Mouse (Mus musculus): Measurements from ENCODE around the gene Nkx2-4. TPM values are rescaled to one million over a fixed set of nuclear protein-coding genes. Genes with fewer than 3 reads are reported as not detected.

Nkx2-4 gene
- total and polyA plus RNA-seq, 2 experiments from 2014 or later, result 1.5 to 5.5 TPM

DNA sequence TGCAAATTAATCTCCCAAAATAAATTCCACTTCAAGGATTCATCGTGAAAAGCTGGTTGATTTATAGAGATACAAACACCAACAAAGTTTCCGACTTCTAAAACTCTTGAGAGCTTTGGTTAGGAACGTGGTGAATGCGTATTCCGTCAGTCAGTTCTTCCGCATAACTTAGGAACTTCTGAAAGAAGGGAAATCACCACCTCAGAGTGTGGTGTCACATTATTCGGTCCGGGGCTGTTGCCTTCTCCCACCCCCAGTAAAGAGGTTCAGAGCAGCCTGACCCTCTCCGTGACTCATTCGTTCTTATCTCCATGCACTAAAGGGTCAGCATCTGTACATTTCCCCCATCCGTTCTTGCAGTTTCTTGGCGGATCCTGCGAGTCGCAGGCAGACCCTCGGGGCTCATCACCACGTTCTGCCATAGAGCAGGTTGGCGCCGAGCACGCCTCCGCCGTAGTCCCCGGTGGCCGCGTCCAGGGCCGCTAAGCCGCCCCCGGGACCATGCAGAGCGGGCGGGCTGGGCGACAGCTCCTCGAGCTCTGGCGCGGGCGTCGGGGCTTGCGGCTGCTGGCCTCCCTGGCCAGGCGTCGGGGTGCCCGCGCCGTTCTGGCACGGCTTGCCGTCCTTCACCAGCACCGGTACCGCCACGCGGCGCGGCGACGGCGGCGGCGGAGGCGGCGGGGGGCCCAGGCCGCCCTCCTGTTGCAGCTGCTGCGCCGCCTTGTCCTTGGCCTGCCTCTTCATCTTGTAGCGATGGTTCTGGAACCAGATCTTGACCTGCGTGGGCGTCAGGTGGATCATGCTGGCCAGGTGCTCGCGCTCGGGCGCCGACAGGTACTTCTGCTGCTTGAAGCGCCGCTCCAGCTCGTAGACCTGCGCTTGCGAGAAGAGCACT lies 1.5 kb downstream of the Nkx2-4 start:
- no peak overlapping the region for H3K9ac ChIP-seq (replicated peaks; ENCODE audit: low read length, poor library complexity, severe bottlenecking)
- 0 out of 2 replicates have a peak, but pooled peaks have one; percentile 29 for ATAC-seq (ENCODE audit: low FRiP score)
- TF ChIP-seq CTCF (IDR thresholded peaks at IDR 0.05), result no peak
- 1% methylated on average over 70 of the region's 72 CpGs for WGBS
- H3K4me1 ChIP-seq (ENCODE audit: insufficient read depth, low read length), result no peaks in the 10 kb centered on the region
- no peak for DNase-seq (ENCODE audit: low spot score)
- no peak overlapping the region for H3K4me2 ChIP-seq (ENCODE audit: low read depth, low read length, poor library complexity, severe bottlenecking)
- no peaks in the 10 kb centered on the region for H3K36me3 ChIP-seq (ENCODE audit: insufficient read depth, low read length)
- H3K27me3 ChIP-seq (ENCODE audit: insufficient read depth, low read length), result peaks cover 62% of the 10 kb centered on the region
- no peak overlapping the region for H3K27ac ChIP-seq (ENCODE audit: low read depth, low read length)
- peak overlapping the region; percentile 25; the same call in 1 of the 2 replicates for H3K4me3 ChIP-seq (ENCODE audit: low read depth, low read length)
- no peaks in the 10 kb centered on the region for H3K9me3 ChIP-seq (ENCODE audit: low read length)

DNA sequence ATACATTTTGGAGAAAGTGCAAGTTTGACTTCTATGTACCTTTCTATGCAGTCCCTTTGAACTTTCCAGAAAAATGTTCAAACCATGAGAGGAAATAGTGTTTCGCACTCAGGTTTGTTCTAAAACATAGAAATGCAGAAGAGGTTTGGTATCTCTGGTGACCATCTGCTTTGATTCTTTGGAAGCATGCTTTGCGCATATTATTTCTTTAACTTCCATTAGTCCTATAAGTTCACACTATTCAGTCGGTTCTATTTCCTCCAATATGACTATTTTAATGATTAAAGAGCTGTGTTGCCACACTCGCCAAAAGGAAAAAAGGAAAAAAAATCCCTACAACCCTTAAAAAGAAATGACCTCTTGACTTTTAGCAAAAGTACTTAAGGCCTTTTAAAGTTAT lies 2.9 kb downstream of the Nkx2-4 start:
- Histone ChIP-seq H3K27ac (ENCODE audit: low read depth, low read length) (no peak overlapping the region), H3K27me3 (ENCODE audit: insufficient read depth, low read length) (peaks cover 62% of the 10 kb centered on the region), H3K9ac (replicated peaks; ENCODE audit: low read length, poor library complexity, severe bottlenecking) (no peak overlapping the region), H3K4me2 (ENCODE audit: low read depth, low read length, poor library complexity, severe bottlenecking) (no peak overlapping the region), H3K9me3 (ENCODE audit: low read length) (no peaks in the 10 kb centered on the region), H3K4me1 (ENCODE audit: insufficient read depth, low read length) (no peaks in the 10 kb centered on the region), H3K36me3 (ENCODE audit: insufficient read depth, low read length) (no peaks in the 10 kb centered on the region), H3K4me3 (ENCODE audit: low read depth, low read length) (no peak overlapping the region)
- TF ChIP-seq CTCF (IDR thresholded peaks at IDR 0.05), result no peak
- ATAC-seq (ENCODE audit: low FRiP score) (no peak), DNase-seq (ENCODE audit: low spot score) (no peak)
- 68% methylated on average over 4 of the region's 4 CpGs for WGBS

- ATAC-seq (ENCODE audit: low FRiP score), result no peak
Measured at GRCm38 (mm10) chr2:147074399-147074798, 10.8 kb downstream of the Nkx2-4 start.

DNA sequence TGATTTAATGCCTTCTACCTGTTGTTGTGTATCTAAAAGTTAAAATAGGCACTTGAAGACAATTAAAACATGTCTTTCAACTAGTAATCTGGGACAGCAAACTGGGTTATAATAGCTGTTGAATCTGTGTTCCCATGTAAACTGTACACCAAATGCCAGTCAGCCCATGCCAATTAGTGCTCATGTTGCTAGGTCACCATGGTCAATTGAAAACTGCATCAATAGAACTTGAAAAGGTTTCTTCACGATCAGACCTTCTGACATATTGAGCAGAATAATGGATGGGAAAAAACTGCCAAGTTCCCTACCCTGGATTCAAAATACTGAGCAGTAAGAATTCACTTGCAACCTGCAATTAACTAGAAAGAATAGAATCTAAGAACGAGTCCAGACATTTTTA lies 11.3 kb downstream of the Nkx2-4 start:
- 74% methylated on average over 2 of the region's 2 CpGs for WGBS
- no peaks in the 10 kb centered on the region for H3K9me3 ChIP-seq (ENCODE audit: low read length)
- ATAC-seq (ENCODE audit: low FRiP score) (no peak), DNase-seq (ENCODE audit: low spot score) (no peak)
- no peak overlapping the region for H3K27ac ChIP-seq (ENCODE audit: low read depth, low read length)
- no peaks in the 10 kb centered on the region for H3K4me1 ChIP-seq (ENCODE audit: insufficient read depth, low read length)
- peaks cover 2% of the 10 kb centered on the region for H3K27me3 ChIP-seq (ENCODE audit: insufficient read depth, low read length)
- no peak overlapping the region for H3K4me2 ChIP-seq (ENCODE audit: low read depth, low read length, poor library complexity, severe bottlenecking)
- no peak overlapping the region for H3K4me3 ChIP-seq (ENCODE audit: low read depth, low read length)
- H3K36me3 ChIP-seq (ENCODE audit: insufficient read depth, low read length), result peaks cover 3% of the 10 kb centered on the region; the same call in 1 of the 2 replicates
- no peak overlapping the region for H3K9ac ChIP-seq (replicated peaks; ENCODE audit: low read length, poor library complexity, severe bottlenecking)
- TF ChIP-seq CTCF (IDR thresholded peaks at IDR 0.05), result no peak

More at GRCm38 (mm10) chr2:147074399-147074798, 10.8 kb downstream of the Nkx2-4 start:
- H3K9ac ChIP-seq (replicated peaks; ENCODE audit: low read length, poor library complexity, severe bottlenecking), result no peak overlapping the region
- no peak for DNase-seq (ENCODE audit: low spot score)
- no peak for TF ChIP-seq CTCF (IDR thresholded peaks at IDR 0.05)
- H3K36me3 ChIP-seq (ENCODE audit: insufficient read depth, low read length), result no peaks in the 10 kb centered on the region
- no peak overlapping the region for H3K27ac ChIP-seq (ENCODE audit: low read depth, low read length)
- H3K9me3 ChIP-seq (ENCODE audit: low read length), result no peaks in the 10 kb centered on the region
- no peak overlapping the region for H3K4me3 ChIP-seq (ENCODE audit: low read depth, low read length)
- no peak overlapping the region for H3K4me2 ChIP-seq (ENCODE audit: low read depth, low read length, poor library complexity, severe bottlenecking)
- no peaks in the 10 kb centered on the region for H3K4me1 ChIP-seq (ENCODE audit: insufficient read depth, low read length)
- peaks cover 6% of the 10 kb centered on the region for H3K27me3 ChIP-seq (ENCODE audit: insufficient read depth, low read length)
- 96% methylated on average over 4 of the region's 4 CpGs for WGBS

GRCm38 (mm10) chr2:147070305-147070704 lies 14.9 kb downstream of the Nkx2-4 start:
- Histone ChIP-seq H3K9me3 (ENCODE audit: low read length) (no peaks in the 10 kb centered on the region), H3K9ac (replicated peaks; ENCODE audit: low read length, poor library complexity, severe bottlenecking) (no peak overlapping the region), H3K4me1 (ENCODE audit: insufficient read depth, low read length) (no peaks in the 10 kb centered on the region), H3K27me3 (ENCODE audit: insufficient read depth, low read length) (no peaks in the 10 kb centered on the region), H3K36me3 (ENCODE audit: insufficient read depth, low read length) (peaks cover 3% of the 10 kb centered on the region; the same call in 1 of the 2 replicates), H3K4me2 (ENCODE audit: low read depth, low read length, poor library complexity, severe bottlenecking) (no peak overlapping the region), H3K27ac (ENCODE audit: low read depth, low read length) (no peak overlapping the region), H3K4me3 (ENCODE audit: low read depth, low read length) (no peak overlapping the region)
- TF ChIP-seq CTCF (IDR thresholded peaks at IDR 0.05), result no peak
- ATAC-seq (ENCODE audit: low FRiP score) (no peak), DNase-seq (ENCODE audit: low spot score) (no peak)
- 88% methylated on average over 1 of the region's 1 CpGs for WGBS

- H3K4me2 ChIP-seq (ENCODE audit: low read depth, low read length, poor library complexity, severe bottlenecking), result no peak overlapping the region
- H3K9ac ChIP-seq (replicated peaks; ENCODE audit: low read length, poor library complexity, severe bottlenecking), result no peak overlapping the region
- no peaks in the 10 kb centered on the region for H3K4me1 ChIP-seq (ENCODE audit: insufficient read depth, low read length)
- WGBS, result 20% methylated on average over 1 of the region's 1 CpGs
- H3K27ac ChIP-seq (ENCODE audit: low read depth, low read length), result no peak overlapping the region
- no peaks in the 10 kb centered on the region for H3K9me3 ChIP-seq (ENCODE audit: low read length)
- DNase-seq (ENCODE audit: low spot score), result no peak
- H3K4me3 ChIP-seq (ENCODE audit: low read depth, low read length), result no peak overlapping the region
- TF ChIP-seq CTCF (IDR thresholded peaks at IDR 0.05), result no peak
- peaks cover 3% of the 10 kb centered on the region; the same call in 1 of the 2 replicates for H3K36me3 ChIP-seq (ENCODE audit: insufficient read depth, low read length)
- no peaks in the 10 kb centered on the region for H3K27me3 ChIP-seq (ENCODE audit: insufficient read depth, low read length)
- ATAC-seq (ENCODE audit: low FRiP score), result no peak
Measured at GRCm38 (mm10) chr2:147069077-147069476, 16.2 kb downstream of the Nkx2-4 start.

Data from midbrain, postnatal 0 days (tissue).